Mouse (Mus musculus) embryonic facial prominence, embryonic 13.5 days (tissue): ENCODE results near the gene Esrrg. TPM values are rescaled to one million over a fixed set of nuclear protein-coding genes. Genes with fewer than 3 reads are reported as not detected.

Experiments used
- ATAC-seq: fragments of 200-750 bp; cut with Nextera tagmentation; 2 replicates; pipeline ENCODE4 v1.8.0; 2017; ENCODE audit warnings: low read depth; ENCODE audit not compliant: insufficient number of reproducible peaks, insufficient read depth, low FRiP score, low TSS enrichment
- H3K27ac ChIP-seq: fragments of 300-500 bp; sonication (generic); 2 replicates; pipeline ENCODE4 v1.5.1; 2015; ENCODE audit warnings: moderate library complexity, mild to moderate bottlenecking, inconsistent platforms
- H3K27me3 ChIP-seq: fragments of 300-500 bp; sonication (generic); 2 replicates; pipeline ENCODE4 v1.6.1; 2015; ENCODE audit warnings: mild to moderate bottlenecking, inconsistent platforms
- H3K36me3 ChIP-seq: fragments of 300-500 bp; sonication (generic); 2 replicates; pipeline ENCODE4 v1.6.1; 2015; ENCODE audit warnings: mild to moderate bottlenecking, inconsistent platforms
- H3K4me1 ChIP-seq: fragments of 300-500 bp; sonication (generic); 2 replicates; pipeline ENCODE4 v1.6.1; 2015; ENCODE audit warnings: inconsistent platforms
- H3K4me2 ChIP-seq: fragments of 300-500 bp; sonication (generic); 2 replicates; pipeline ENCODE4 v1.6.1; 2015; ENCODE audit warnings: moderate library complexity, mild to moderate bottlenecking, inconsistent platforms
- H3K4me3 ChIP-seq: fragments of 300-500 bp; sonication (generic); 2 replicates; pipeline ENCODE4 v1.5.1; 2015; ENCODE audit warnings: mild to moderate bottlenecking, inconsistent platforms
- H3K9ac ChIP-seq: fragments of 300-500 bp; sonication (generic); 2 replicates; pipeline ENCODE4 v1.6.1; 2015; ENCODE audit warnings: mild to moderate bottlenecking, inconsistent platforms
- H3K9me3 ChIP-seq: fragments of 300-500 bp; sonication (generic); 2 replicates; pipeline ENCODE4 v1.6.1; 2016; ENCODE audit warnings: inconsistent platforms
- WGBS: fragments of 180-500 bp; shearing (Covaris S2); methylation state at CpG from one replicate; pipeline ENCODE4 v1.1.7; 2015; ENCODE audit warnings: mixed read lengths; 5-methylcytosine and 5-hydroxymethylcytosine counted together
- polyA plus RNA-seq: library from polyadenylated mRNA; unstranded; fragments of >200 nt; fragmentation: Nextera tagmentation; extraction: Ambion mirVana; gene quantifications from 2 replicates; pipeline ENCODE4 v1.2.1, GENCODE M21; 2015

Esrrg gene
- polyA plus RNA-seq, 1 experiment from 2014 or later = 1.00 TPM

GRCm38 (mm10) chr1:188009868-188010267 is 401.3 kb downstream of the Esrrg start:
- H3K4me2 ChIP-seq = no peak overlapping the region
- peaks cover 18% of the 10 kb centered on the region for H3K27me3 ChIP-seq
- ATAC-seq = no peak
- no peak overlapping the region for H3K27ac ChIP-seq
- no peak overlapping the region for H3K9ac ChIP-seq
- no peaks in the 10 kb centered on the region for H3K4me1 ChIP-seq
- no peak overlapping the region for H3K4me3 ChIP-seq
- H3K36me3 ChIP-seq = no peaks in the 10 kb centered on the region
- no peaks in the 10 kb centered on the region for H3K9me3 ChIP-seq
- 63% methylated on average over 5 of the region's 5 CpGs for WGBS

- Histone ChIP-seq H3K4me3 (no peak overlapping the region), H3K36me3 (no peaks in the 10 kb centered on the region), H3K9ac (no peak overlapping the region), H3K4me2 (no peak overlapping the region), H3K27me3 (peaks cover 17% of the 10 kb centered on the region), H3K9me3 (no peaks in the 10 kb centered on the region), H3K4me1 (no peaks in the 10 kb centered on the region), H3K27ac (no peak overlapping the region)
- ATAC-seq = no peak
- WGBS = 75% methylated on average over 1 of the region's 1 CpGs
These were observed 402.3 kb downstream of the Esrrg start for GRCm38 (mm10) chr1:188010860-188011259.

GRCm38 (mm10) chr1:188014411-188014810 is 405.8 kb downstream of the Esrrg start:
- no peak overlapping the region for H3K9ac ChIP-seq
- H3K36me3 ChIP-seq = no peaks in the 10 kb centered on the region
- no peaks in the 10 kb centered on the region for H3K4me1 ChIP-seq
- H3K4me2 ChIP-seq = no peak overlapping the region
- no peak overlapping the region for H3K4me3 ChIP-seq
- H3K9me3 ChIP-seq = no peaks in the 10 kb centered on the region
- no peak overlapping the region for H3K27ac ChIP-seq
- WGBS = 87% methylated on average over 4 of the region's 4 CpGs
- no peaks in the 10 kb centered on the region for H3K27me3 ChIP-seq
- ATAC-seq = no peak

GRCm38 (mm10) chr1:188017956-188018862 is 409.6 kb downstream of the Esrrg start:
- no peaks in the 10 kb centered on the region for H3K4me1 ChIP-seq
- H3K27me3 ChIP-seq = no peaks in the 10 kb centered on the region
- no peak overlapping the region for H3K9ac ChIP-seq
- no peaks in the 10 kb centered on the region for H3K36me3 ChIP-seq
- 58% methylated on average over 14 of the region's 14 CpGs for WGBS
- H3K27ac ChIP-seq = no peak overlapping the region
- no peak overlapping the region for H3K4me3 ChIP-seq
- no peak overlapping the region for H3K4me2 ChIP-seq
- H3K9me3 ChIP-seq = no peaks in the 10 kb centered on the region
- no peak for ATAC-seq

- H3K9me3 ChIP-seq = no peaks in the 10 kb centered on the region
- no peaks in the 10 kb centered on the region for H3K36me3 ChIP-seq
- no peak for ATAC-seq
- no peak overlapping the region for H3K4me3 ChIP-seq
- no peaks in the 10 kb centered on the region for H3K4me1 ChIP-seq
- H3K9ac ChIP-seq = no peak overlapping the region
- 42% methylated on average over 8 of the region's 8 CpGs for WGBS
- no peak overlapping the region for H3K27ac ChIP-seq
- no peak overlapping the region for H3K4me2 ChIP-seq
- peaks cover 8% of the 10 kb centered on the region for H3K27me3 ChIP-seq
These were observed 420.6 kb downstream of the Esrrg start for GRCm38 (mm10) chr1:188029205-188029604.

GRCm38 (mm10) chr1:188030116-188030515 is 421.5 kb downstream of the Esrrg start:
- Histone ChIP-seq H3K4me3 (no peak overlapping the region), H3K9ac (no peak overlapping the region), H3K27ac (no peak overlapping the region), H3K27me3 (peaks cover 8% of the 10 kb centered on the region), H3K36me3 (no peaks in the 10 kb centered on the region), H3K9me3 (no peaks in the 10 kb centered on the region), H3K4me2 (no peak overlapping the region), H3K4me1 (no peaks in the 10 kb centered on the region)
- WGBS = 38% methylated on average over 10 of the region's 10 CpGs
- no peak for ATAC-seq

GRCm38 (mm10) chr1:188031276-188031675 is 422.7 kb downstream of the Esrrg start:
- no peak overlapping the region for H3K9ac ChIP-seq
- H3K27me3 ChIP-seq = peaks cover 8% of the 10 kb centered on the region
- WGBS = 28% methylated on average over 4 of the region's 4 CpGs
- H3K9me3 ChIP-seq = no peaks in the 10 kb centered on the region
- H3K4me1 ChIP-seq = no peaks in the 10 kb centered on the region
- H3K4me2 ChIP-seq = no peak overlapping the region
- ATAC-seq = no peak
- H3K36me3 ChIP-seq = no peaks in the 10 kb centered on the region
- no peak overlapping the region for H3K4me3 ChIP-seq
- no peak overlapping the region for H3K27ac ChIP-seq

GRCm38 (mm10) chr1:188035957-188036356 is 427.4 kb downstream of the Esrrg start:
- Histone ChIP-seq H3K36me3 (no peaks in the 10 kb centered on the region), H3K4me2 (no peak overlapping the region), H3K9ac (no peak overlapping the region), H3K27me3 (peaks cover 7% of the 10 kb centered on the region), H3K9me3 (no peaks in the 10 kb centered on the region), H3K4me1 (no peaks in the 10 kb centered on the region), H3K4me3 (no peak overlapping the region), H3K27ac (no peak overlapping the region)
- ATAC-seq = no peak
- WGBS = 56% methylated on average over 8 of the region's 8 CpGs

- no peak overlapping the region for H3K4me3 ChIP-seq
- no peaks in the 10 kb centered on the region for H3K4me1 ChIP-seq
- no peaks in the 10 kb centered on the region for H3K27me3 ChIP-seq
- no peak overlapping the region for H3K27ac ChIP-seq
- 73% methylated on average over 6 of the region's 6 CpGs for WGBS
- H3K36me3 ChIP-seq = no peaks in the 10 kb centered on the region
- H3K4me2 ChIP-seq = no peak overlapping the region
- no peaks in the 10 kb centered on the region for H3K9me3 ChIP-seq
- no peak for ATAC-seq
- H3K9ac ChIP-seq = no peak overlapping the region
These were observed 438.1 kb downstream of the Esrrg start for GRCm38 (mm10) chr1:188046691-188047121.

- Histone ChIP-seq H3K9ac (no peak overlapping the region), H3K4me1 (no peaks in the 10 kb centered on the region), H3K36me3 (no peaks in the 10 kb centered on the region), H3K27ac (no peak overlapping the region), H3K4me2 (no peak overlapping the region), H3K4me3 (no peak overlapping the region), H3K27me3 (no peaks in the 10 kb centered on the region), H3K9me3 (no peaks in the 10 kb centered on the region)
- ATAC-seq = no peak
- 75% methylated on average over 3 of the region's 3 CpGs for WGBS
These were observed 438.6 kb downstream of the Esrrg start for GRCm38 (mm10) chr1:188047148-188047547.

- ATAC-seq = peak; percentile 20; the same call in 1 of the 2 replicates
- 45% methylated on average over 3 of the region's 3 CpGs for whole genome bisulfite sequencing
- H3K27me3 ChIP-seq = no peaks in the 10 kb centered on the region
- H3K4me3 ChIP-seq = no peak overlapping the region
- no peak overlapping the region for H3K4me2 ChIP-seq
- H3K9ac ChIP-seq = no peak overlapping the region
- H3K36me3 ChIP-seq = no peaks in the 10 kb centered on the region
- H3K9me3 ChIP-seq = no peaks in the 10 kb centered on the region
- no peaks in the 10 kb centered on the region for H3K4me1 ChIP-seq
- no peak overlapping the region for H3K27ac ChIP-seq
These were observed 447.3 kb downstream of the Esrrg start for GRCm38 (mm10) chr1:188055888-188056287.

- 63% methylated on average over 4 of the region's 4 CpGs for WGBS
- Histone ChIP-seq H3K27me3 (no peaks in the 10 kb centered on the region), H3K4me2 (no peak overlapping the region), H3K36me3 (no peaks in the 10 kb centered on the region), H3K4me1 (no peaks in the 10 kb centered on the region), H3K9ac (no peak overlapping the region), H3K9me3 (no peaks in the 10 kb centered on the region), H3K4me3 (no peak overlapping the region), H3K27ac (no peak overlapping the region)
- ATAC-seq = no peak
These were observed 449.3 kb downstream of the Esrrg start for GRCm38 (mm10) chr1:188057892-188058291.
